Mouse (Mus musculus) liver, adult 2 months (tissue): ENCODE results near the gene Nptx2. TPM values are rescaled to one million over a fixed set of nuclear protein-coding genes. Genes with fewer than 3 reads are reported as not detected.

Experiments used
- DNase-seq: peaks from one replicate; pipeline ENCODE4 v3.0.0-alpha.2; 2011; ENCODE audit warnings: low read depth, low spot score; ENCODE audit errors: extremely low read depth
- H3K27ac ChIP-seq: fragments of 200-500 bp; replicated peaks from 2 replicates; pipeline ENCODE4 v1.5.1; 2012; ENCODE audit warnings: low read depth, mild to moderate bottlenecking, control low read depth, inconsistent platforms, low read length; ENCODE audit not compliant: insufficient read depth
- H3K27me3 ChIP-seq: fragments of 200-500 bp; 2 replicates; pipeline ENCODE4 v1.6.1; 2012; ENCODE audit warnings: mild to moderate bottlenecking, moderate library complexity, low read length, inconsistent platforms; ENCODE audit not compliant: control insufficient read depth, insufficient read depth
- H3K36me3 ChIP-seq: fragments of 200-500 bp; 2 replicates; pipeline ENCODE4 v1.6.1; 2012; ENCODE audit warnings: low read length, inconsistent platforms; ENCODE audit not compliant: control insufficient read depth, insufficient read depth
- H3K4me1 ChIP-seq: fragments of 200-500 bp; 2 replicates; pipeline ENCODE4 v1.6.1; 2011; ENCODE audit warnings: low read length; ENCODE audit not compliant: control insufficient read depth, insufficient read depth
- H3K4me3 ChIP-seq: fragments of 200-500 bp; 2 replicates; pipeline ENCODE4 v1.5.1; 2011; ENCODE audit warnings: low read depth, mild to moderate bottlenecking, control low read depth, low read length, moderate library complexity; ENCODE audit not compliant: insufficient read depth
- H3K79me2 ChIP-seq: fragments of 200-500 bp; 2 replicates; pipeline ENCODE4 v1.6.1; 2012; ENCODE audit warnings: inconsistent platforms, mild to moderate bottlenecking, low read length, moderate library complexity; ENCODE audit not compliant: control insufficient read depth, insufficient read depth
- H3K9ac ChIP-seq: fragments of 200-500 bp; 2 replicates; pipeline ENCODE4 v1.6.1; 2012; ENCODE audit warnings: low read depth, mild to moderate bottlenecking, control low read depth, inconsistent platforms, low read length
- CTCF ChIP-seq: fragments of 200-500 bp; IDR thresholded peaks from 2 replicates; pipeline ENCODE4 v1.5.1; 2011; ENCODE audit warnings: low read depth, low read length, control low read depth
- POLR2A ChIP-seq: fragments of 200-500 bp; IDR thresholded peaks from 2 replicates; pipeline ENCODE4 v1.6.1; 2011; ENCODE audit warnings: low read length, control low read depth; ENCODE audit not compliant: insufficient read depth; ENCODE audit errors: extremely low read depth
- WGBS: fragments of 180-500 bp; shearing (Covaris S2); methylation state at CpG from one replicate; pipeline ENCODE4 v1.1.7; 2018; 5-methylcytosine and 5-hydroxymethylcytosine counted together
- polyA plus RNA-seq: library from polyadenylated mRNA; depleted of rRNA; stranded (reverse); fragments of >200 nt; gene quantifications from 2 replicates; pipeline ENCODE4 v1.2.3, GENCODE M21; 2012
- total RNA-seq: library from RNA; depleted of rRNA; stranded (reverse); fragments of >200 nt; gene quantifications from 2 replicates; pipeline ENCODE4 v1.2.3, GENCODE M21; 2014

The Nptx2 gene
- total and polyA plus RNA-seq, 2 experiments: 0.09 TPM; not detected in 1

DNA sequence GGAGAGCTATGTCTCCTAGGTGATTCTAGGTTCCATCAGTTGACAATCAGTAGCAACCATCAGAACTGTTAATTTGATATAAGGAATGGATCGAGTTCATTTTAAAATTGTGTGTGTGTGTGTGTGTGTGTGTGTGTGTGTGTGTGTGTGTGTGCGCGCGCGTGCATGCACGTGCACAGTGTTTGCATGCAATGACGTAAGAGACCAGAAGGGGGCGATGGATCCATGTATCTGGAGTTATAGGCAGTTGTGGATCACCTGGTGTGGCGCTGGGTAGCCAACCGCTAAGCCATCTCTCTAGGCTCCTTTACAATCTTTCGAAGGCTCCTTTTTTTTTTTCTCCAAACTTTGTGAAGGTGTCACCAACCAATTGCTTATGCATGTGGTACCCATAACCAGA, 16.6 kb upstream of the Nptx2 start:
- no peaks in the 10 kb centered on the region for H3K36me3 ChIP-seq
- WGBS: 94% methylated on average over 11 of the region's 11 CpGs
- no peak overlapping the region for H3K4me3 ChIP-seq
- no peaks in the 10 kb centered on the region for H3K4me1 ChIP-seq
- H3K27me3 ChIP-seq: no peaks in the 10 kb centered on the region
- H3K27ac ChIP-seq: no peak overlapping the region
- no peak overlapping the region for H3K9ac ChIP-seq
- H3K79me2 ChIP-seq: no peaks in the 10 kb centered on the region
- TF ChIP-seq CTCF (0 out of 2 replicates have a peak, but pooled peaks have one; percentile 1), POLR2A (no peak)
- no peak for DNase-seq

- H3K27me3 ChIP-seq: peaks cover 8% of the 10 kb centered on the region
- H3K4me3 ChIP-seq: no peak overlapping the region
- DNase-seq: no peak
- TF ChIP-seq POLR2A (no peak), CTCF (no peak)
- WGBS: 21% methylated on average over 12 of the region's 12 CpGs
- no peaks in the 10 kb centered on the region for H3K36me3 ChIP-seq
- H3K79me2 ChIP-seq: no peaks in the 10 kb centered on the region
- H3K4me1 ChIP-seq: no peaks in the 10 kb centered on the region
- H3K27ac ChIP-seq: no peak overlapping the region
- no peak overlapping the region for H3K9ac ChIP-seq
Observed at GRCm38 (mm10) chr5:144542711-144543308, 2.9 kb upstream of the Nptx2 start.

DNA sequence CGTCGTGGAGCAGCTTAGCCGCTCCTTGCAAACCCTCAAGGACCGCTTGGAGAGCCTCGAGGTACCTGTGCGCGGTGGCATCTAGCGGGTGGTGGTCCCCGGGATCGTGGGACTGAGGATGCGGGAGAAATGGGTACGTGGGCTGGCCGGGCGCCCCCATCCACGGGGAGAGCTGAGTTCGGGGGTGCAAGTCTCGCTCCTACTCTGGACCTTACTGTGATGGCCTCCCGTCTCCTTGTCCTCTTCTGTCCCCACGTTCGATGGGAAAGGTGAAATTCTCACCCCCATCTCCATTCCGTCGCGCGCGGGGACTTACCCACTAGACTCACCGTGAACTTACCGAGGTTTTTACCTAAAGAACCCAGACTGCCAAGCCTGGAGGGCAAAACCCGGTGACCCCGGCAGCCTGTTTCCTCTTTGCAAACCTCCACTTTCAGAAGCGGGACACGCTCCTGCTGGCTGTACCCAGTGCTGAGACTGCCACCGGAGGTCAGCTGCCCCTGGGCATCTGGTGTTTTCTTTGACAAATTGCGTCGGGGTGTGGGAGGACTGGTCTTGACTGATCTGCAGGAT, 807 bp downstream of the Nptx2 start:
- 6% methylated on average over 34 of the region's 34 CpGs for WGBS

GRCm38 (mm10) chr5:144547333-144547878, 1.7 kb downstream of the Nptx2 start:
- Histone ChIP-seq H3K79me2 (no peaks in the 10 kb centered on the region), H3K27ac (no peak overlapping the region), H3K36me3 (no peaks in the 10 kb centered on the region), H3K4me3 (no peak overlapping the region), H3K4me1 (no peaks in the 10 kb centered on the region), H3K27me3 (peaks cover 11% of the 10 kb centered on the region), H3K9ac (no peak overlapping the region)
- no peak for DNase-seq
- WGBS: 20% methylated on average over 9 of the region's 9 CpGs
- TF ChIP-seq CTCF: no peak
- no peak for TF ChIP-seq POLR2A

More for the DNA sequence above, 807 bp downstream of the Nptx2 start:
- Histone ChIP-seq H3K36me3 (no peaks in the 10 kb centered on the region), H3K27ac (no peak overlapping the region), H3K4me1 (no peaks in the 10 kb centered on the region), H3K4me3 (no peak overlapping the region), H3K9ac (no peak overlapping the region), H3K79me2 (no peaks in the 10 kb centered on the region), H3K27me3 (peaks cover 11% of the 10 kb centered on the region)
- DNase-seq: no peak
- TF ChIP-seq POLR2A: no peak
- TF ChIP-seq CTCF: no peak

DNA sequence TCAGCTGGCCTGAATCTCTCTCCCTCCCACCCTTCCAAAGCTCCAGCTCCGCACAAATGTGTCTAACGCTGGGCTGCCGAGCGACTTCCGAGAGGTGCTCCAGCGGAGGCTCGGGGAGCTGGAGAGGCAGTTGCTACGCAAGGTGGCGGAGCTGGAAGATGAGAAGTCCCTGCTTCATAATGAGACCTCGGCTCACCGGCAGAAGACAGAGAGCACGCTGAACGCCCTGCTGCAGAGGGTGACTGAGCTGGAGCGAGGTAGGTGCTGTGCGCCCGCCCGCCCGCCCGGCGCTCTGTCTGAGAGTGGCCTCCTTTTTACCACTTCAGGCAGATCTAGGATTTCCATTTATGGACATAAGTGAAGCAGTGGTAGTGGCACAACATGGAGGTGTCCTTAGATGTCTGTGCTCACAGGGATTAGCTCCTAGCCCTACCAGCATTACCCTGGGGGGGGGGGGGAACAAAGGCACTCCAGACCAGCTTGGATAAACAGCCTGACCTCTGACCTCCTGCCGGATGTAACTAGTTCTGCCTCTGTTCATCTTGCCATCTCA, 2.5 kb downstream of the Nptx2 start:
- no peaks in the 10 kb centered on the region for H3K36me3 ChIP-seq

More for the DNA sequence above, 2.5 kb downstream of the Nptx2 start:
- H3K27ac ChIP-seq: no peak overlapping the region
- TF ChIP-seq CTCF: no peak
- no peak for TF ChIP-seq POLR2A
- H3K27me3 ChIP-seq: peaks cover 11% of the 10 kb centered on the region
- WGBS: 14% methylated on average over 21 of the region's 21 CpGs
- H3K4me3 ChIP-seq: no peak overlapping the region
- DNase-seq: no peak
- H3K9ac ChIP-seq: no peak overlapping the region
- H3K4me1 ChIP-seq: no peaks in the 10 kb centered on the region
- no peaks in the 10 kb centered on the region for H3K79me2 ChIP-seq
